Mouse (Mus musculus) left cerebral cortex, adult 8-10 months (tissue): ENCODE results near the gene Zfp574. TPM values are rescaled to one million over a fixed set of nuclear protein-coding genes. Genes with fewer than 3 reads are reported as not detected.
"Not testable (repeated sequence)": the region's sequence is repeated elsewhere in the genome, so short reads cannot be mapped to it uniquely, and the experiment has no call there.

Experiments
- DNase-seq, 2 experiments: peaks; one replicate each; pipeline ENCODE4 v3.0.0; 2022; ENCODE audit warnings: low spot score in 2 of 2
- total RNA-seq, 4 experiments: library from RNA; stranded (reverse); gene quantifications; 2 replicates each; pipeline ENCODE4 v1.2.4; 2022

The Zfp574 gene
- 10 to 100 TPM; 36.8 to 40.0 (median 37.1) TPM for total RNA-seq

DNA sequence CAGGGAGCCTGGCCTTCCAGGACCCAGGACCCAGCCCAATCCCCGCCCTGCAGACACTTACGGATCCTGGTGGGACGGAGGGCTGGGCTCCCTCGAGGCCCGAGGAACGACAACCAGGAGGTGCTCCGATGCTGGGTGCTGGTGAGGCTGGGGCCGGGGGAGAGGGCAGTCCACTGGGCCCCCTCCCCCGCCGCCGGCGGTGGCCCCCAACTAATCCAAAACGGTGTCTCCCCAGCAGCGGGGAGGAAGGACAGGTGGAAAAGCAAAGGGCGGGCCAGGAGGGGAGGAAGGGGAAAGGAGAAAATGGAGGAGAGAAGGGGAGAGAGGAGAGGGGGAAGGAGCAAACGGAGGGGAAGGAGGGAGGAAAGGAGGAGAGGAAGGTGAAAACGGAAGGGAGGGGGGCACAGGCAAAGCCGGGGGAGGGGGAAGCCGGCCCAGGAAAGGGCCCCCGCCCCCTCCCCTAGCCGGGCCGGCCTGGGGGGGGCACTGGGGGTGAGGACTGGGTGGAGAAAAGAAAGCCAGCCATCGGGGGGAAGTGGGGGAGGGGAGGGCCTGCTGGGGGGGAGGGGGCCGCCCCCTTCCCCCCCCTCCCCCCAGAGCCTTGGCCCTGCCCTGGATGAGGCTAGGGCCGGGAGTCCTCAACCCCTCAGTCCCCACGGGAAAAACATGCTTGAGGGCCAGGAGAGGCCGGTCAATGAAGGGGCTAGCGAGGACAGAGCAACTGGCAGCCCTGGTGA lies at the start of gene Zfp574, which contains the start of gene Grik5:
Gene Zfp574, plus strand, starts transcription at position 589 of the 737 bp plus-strand sequence.
Gene Grik5, minus strand, starts transcription at position 368 of the 737 bp plus-strand sequence.
- DNase-seq = no peak

DNA sequence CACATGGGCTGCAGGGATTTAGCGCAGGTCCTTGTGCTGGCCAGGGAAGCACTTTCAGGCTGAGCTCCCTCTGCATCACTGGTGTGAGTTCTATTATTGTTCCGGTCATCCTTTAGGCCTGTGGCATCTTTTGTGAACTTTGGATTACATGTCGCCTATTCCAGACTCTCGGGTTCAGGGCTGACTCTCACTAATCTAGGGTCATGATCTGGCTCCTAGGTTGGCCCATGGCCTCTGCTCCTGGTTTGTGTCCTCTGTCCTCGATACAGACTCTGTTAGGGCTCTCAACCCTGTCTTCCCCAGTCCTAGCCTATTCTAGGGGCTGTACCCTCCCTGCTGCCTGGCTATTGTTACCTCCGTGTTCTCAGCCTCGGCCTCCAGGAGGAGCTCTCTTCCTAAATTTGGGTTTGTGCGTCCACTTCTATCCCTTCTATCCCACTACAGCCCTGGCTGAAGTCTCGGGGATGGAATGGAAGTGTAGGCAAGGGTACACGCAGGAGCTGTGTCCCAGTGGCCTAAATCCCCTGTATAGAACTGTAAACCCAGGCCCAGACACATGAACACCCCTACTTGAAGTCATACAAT lies 46.4 kb upstream of the Zfp574 start:
- no peak for DNase-seq

DNA sequence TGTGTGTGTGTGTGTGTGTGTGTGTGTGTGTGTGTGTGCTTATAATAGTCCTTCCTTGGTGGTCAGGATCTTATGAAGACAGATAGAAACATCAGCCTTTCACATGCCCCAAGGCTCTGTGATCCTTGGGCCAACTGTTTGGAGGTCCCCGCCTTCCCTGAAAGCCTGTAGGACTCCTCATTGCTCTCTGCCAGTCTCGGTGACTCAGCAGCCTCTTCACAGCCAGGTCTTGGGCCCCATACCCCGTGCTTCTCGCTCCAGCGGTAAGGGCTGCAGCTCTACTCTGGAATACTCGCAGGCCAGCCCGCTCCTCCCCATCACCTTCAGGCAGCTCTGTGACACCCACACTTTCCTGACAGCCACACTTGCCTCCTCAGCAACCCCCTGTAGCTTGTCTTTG lies 45.9 kb upstream of the Zfp574 start:
- no peak for DNase-seq

DNA sequence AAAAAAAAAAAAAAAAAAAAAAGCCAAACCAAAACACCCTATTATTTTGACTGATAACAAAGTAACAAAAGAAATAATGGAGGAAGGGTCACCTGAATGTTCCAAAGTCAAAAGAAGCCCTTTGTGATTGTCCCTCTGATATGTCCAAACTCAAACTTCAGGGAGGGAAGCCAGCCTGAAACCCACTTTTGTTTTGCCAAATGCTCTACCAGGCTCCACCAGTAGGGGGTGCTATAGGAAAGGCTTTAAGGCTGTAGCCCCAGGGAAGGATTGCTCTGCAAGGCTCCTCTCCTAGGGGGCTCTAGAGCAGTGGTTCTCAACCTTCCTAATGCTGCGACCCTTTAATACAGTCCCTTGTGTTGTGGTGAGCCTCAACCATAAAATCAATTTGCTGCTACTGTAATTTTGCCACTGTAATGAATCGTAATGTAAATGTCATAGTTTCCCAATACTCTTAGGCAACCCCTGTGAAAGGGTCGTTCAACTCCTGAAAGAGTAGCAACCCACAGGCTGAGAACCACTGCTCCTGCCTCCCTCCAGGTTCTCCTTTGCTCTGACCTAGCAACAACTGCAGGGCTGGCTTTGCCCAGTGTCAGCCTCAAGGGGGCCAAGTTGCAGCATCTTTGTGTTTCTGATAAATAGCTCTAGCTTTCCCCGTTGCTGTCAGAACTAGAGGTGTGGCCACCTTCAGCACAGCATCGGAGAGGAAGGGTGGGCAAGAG lies 42.2 kb upstream of the Zfp574 start:
- peak in 1 of 2 experiments; percentile 57 for DNase-seq

DNA sequence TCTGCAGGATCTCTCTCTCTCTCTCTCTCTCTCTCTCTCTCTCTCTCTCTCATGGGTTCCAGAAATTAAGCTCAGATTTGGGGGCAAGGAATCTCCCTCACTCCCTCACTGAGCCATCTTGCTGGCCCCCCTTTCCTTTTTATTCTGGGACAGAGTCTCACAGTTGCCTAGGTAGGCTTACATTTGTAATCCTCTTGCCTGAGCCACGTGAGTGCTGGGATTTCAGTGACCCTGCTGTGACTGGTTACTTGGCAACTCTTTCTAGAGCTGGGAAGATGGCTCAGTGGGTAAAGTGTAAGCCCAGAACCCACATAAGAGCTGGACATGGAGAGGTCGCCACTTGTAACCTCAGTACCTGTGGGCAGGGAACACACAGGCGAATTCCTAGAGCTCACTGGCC lies 40.8 kb upstream of the Zfp574 start:
- no peak for DNase-seq

DNA sequence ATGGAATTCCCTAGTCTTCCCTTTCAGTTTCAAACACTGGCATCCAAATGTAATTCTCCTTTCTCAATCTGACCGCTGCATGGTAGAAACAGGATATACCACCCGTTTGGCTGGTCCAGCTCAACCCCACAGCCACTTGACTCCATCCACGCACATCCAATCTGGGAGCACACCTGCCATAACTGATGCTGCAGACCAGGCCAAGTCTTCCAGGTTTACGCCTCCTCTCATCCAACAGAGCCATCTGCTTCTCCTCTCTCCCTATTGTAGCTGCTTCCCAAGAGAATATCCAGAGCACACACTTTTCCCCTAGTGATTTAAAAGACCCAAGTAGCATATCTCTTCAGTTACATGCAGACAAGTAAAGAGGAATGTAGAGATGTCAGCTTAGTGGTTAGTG lies 37.6 kb upstream of the Zfp574 start:
- DNase-seq = peak in 1 of 2 experiments; percentile 70

DNA sequence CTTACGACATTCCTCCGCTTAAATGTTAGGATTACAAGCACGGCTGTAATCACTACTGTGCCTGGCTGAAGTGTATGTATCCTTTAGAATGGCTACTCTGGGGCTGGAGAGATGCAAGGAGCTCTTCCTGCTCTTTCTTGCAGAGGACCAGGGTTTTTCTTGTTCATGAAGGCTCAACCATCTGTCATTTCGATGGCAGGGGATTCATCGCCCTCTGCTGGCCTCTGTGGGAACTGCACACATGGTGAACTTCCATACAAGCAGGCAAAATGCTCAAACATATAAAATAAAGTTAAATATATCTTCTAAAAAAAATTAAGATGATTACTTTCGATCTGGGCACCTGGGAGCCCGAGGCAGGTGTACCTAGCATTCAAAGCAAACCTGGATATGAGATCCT lies 36.5 kb upstream of the Zfp574 start:
- peak in 1 of 2 experiments; percentile 83 for DNase-seq

DNA sequence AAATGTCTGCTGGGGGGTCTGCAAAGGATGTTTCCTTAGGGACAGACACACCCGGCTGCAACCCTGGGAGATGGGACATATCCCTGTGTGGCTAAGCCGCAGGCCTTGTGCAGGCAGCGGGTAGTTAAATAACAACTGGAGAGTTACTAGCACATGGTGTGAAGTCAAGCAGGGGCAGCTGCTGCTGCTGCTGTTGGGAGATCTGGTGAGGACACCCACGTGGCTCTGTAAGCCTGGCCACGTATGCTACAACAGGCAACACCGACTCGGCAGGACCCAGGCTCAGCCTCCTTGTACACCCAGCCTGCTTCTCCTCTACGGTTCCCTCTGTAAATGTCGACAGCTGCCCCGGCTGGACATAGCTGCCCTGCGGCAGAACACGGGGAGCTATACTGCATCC lies 30.4 kb upstream of the Zfp574 start:
- peak in 1 of 2 experiments; percentile 63 for DNase-seq

DNA sequence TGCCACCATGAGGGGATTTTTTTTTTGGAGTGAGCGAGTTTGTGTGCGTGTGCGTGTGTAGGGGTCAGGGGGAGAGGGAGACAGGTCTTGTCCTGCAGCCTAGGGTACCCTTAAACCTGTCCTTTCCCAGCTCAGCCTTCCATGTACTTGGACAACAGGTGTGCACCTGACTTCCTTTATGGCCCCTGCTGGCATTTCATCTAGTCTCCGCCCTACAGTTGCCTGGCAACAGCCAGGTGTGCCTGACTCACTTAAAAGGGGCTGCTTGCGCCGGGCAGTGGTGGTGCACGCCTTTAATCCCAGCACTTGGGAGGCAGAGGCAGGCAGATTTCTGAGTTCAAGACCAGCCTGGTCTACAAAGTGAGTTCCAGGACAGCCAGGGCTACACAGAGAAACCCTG lies 27.8 kb upstream of the Zfp574 start:
- not testable (repeated sequence) for DNase-seq

DNA sequence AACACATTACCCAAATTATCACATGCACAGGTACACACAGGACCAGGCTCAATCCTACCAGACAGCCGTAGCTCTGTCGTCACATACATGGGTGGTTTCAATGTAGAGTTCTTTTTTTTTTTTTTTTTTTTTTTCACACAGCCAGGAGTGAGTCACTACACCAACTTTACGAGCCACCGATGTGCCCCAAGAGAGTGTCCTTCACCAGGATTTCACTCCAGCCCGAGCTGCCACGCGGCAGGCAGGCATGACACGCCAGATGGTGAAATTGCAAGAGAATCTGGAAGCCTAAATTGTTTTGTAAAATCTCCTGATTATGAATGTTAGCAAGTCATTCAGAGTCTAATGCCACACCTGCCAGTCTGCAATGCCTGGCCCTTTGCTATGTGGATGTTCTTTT lies 25.0 kb upstream of the Zfp574 start:
- DNase-seq = peak in 1 of 2 experiments; percentile 71

DNA sequence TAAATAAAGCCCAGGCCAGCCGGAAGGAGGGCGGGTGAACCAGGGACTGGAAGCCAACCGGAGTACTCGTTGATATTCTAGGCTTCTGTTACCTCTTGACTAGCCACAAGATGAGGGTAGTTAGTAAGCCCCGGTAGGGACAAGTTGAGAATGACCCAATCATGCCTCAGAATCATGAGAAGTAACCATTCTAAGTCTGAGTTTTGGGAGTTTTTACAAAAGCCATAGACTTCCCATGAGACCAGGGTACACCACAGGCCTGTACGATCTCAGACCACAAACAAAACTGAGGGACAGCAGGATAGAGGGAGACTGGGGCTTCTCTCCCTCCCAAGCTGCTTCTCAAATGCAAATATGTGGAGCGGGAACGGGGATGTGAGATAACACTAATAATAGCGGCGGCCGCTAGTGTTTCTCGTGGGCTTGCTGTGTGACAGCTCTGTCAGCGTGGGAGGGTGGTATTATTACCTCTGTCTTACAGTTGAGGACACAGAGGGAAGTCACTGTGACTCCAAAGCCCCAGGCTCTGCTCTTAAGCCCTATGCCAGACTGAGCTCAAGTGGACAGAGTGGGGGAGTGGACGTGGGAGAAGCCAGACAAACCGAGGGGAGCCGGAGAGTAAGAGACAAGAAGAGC lies 23.0 kb upstream of the Zfp574 start:
- no peak for DNase-seq

DNA sequence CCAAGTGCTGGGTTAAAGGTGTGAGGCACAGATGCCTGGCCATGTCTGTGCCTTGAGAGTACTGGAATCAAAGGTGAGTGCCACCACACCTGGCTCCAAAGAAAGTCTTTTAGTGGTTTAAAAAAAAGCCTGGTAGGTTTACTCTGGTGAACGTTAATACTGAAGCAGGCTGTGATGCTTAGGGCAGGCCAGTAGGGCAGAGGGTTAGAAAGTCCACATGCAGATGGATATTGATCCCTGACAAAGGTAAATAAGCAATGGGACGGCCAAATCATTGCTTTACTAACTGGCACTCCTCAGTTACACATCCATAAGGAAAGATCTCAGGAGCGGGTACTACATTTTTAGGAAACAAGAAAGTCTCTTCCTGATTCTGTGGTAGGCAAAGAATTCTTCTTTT lies 19.8 kb upstream of the Zfp574 start:
- no peak for DNase-seq

DNA sequence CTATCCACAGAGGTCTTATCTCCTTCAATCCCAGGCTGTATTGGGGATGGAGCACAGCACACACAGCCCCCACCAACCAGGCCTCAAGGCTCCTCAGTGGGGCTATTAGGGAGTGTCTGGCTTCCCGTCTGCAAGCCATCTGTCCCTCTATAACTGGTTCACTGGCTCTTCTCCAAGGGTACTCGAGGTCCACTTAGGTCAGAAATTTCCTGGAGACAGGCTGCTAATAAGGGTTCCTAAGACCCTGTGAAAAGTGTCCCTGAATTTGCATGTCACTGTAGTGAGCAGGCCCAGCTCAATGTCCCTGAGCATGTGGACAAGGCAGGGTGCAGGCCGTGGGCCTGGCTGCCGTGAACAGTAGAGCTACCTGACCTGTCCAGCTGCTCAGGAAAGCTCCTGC lies 15.4 kb upstream of the Zfp574 start:
- DNase-seq = no peak

DNA sequence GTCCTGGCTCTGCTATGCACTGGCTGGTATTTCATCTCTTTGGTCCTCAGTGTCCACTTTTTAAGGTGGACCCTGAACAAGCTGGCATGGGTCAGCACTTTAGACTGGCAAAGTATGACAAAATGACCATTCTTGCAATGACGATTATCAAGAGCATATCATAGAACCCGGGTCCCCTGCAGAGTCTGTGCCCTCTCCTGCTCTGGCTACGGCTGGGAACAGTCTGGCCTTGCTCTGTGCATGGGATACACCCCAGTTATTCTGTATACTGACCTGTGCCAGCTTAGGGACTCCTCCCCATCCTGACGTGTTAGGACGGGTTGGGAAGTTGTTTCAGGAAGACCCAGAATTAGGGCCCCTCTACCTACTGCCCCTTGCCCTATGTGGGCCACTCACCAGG lies 14.5 kb upstream of the Zfp574 start:
- no peak for DNase-seq

DNA sequence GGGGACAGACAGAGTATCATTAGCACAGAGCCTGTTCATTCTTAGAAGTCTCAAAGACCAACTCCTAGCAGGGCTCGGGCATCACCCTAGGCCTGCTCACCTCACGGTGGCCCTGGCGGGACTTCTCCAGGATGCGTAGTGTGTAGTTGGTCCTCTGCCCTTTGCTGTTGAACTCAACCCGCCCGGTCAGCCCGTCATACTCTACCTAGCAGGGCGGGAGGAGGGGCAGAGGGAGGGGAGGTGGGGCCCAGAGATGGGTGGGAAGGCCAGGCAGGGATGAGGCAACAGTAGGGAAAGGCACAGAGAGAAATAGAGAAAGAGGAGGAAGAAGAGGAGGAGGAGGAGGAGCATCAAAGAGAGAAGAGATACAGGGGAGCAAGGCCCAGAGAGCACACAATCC lies 14.0 kb upstream of the Zfp574 start:
- DNase-seq = no peak

DNA sequence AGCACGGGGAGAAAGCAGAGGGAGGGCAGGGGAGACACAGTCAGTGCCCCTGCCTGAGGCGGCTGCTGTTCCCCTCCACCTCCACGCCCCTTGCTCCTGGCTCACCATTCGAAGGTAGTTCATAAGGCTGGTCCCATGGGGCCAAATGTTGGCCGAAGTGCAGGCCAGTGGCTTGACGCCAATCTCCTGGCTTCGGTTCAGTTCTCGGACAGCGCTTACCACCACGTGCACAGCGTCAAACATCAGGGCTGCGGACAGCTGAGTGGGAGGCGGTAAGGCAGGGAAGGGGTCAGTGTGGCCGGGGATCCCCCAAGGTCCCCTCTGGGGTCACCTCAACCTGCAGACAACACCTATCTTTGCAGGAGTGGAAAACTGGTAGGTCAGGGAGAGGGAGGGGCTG lies 13.5 kb upstream of the Zfp574 start:
- DNase-seq = no peak

DNA sequence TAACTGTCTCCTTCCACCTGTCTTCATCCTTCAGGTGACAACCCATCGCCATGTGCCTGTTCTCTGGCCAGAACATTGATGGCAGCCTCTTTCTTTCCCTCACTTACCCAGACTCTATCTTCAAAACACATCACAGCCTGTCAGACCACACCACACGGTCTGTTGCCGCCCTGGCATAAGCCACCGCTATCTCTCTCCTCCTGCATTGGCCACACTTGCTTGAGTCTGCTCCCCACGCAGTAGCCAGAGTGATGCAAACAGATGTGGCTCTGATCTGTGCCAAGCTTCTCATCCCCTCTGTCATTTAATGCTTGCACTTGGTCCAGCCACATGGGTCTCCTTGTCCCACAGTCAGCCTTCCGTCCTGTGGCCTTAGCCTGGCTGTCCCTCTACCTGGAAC lies 9.0 kb upstream of the Zfp574 start:
- DNase-seq = no peak

DNA sequence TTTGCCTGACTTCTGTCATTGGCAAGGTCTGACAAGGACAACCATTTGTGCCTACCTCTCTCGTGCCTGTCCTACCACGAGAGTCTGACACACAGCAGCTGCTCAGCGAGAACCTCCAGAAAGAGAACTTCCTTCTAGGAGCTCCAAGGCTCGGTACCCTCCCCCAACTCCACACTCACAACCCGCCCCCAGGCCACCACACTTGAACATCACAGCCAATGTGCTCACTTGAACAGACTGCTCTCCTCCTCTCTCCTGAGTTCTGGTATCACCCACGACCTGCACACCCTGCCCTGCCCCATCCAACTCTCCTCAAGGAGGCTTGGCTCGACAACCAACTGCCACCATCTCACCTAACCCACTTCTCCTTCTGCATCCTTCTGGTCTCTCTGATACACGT lies 8.5 kb upstream of the Zfp574 start:
- peak in 1 of 2 experiments; percentile 89 for DNase-seq

DNA sequence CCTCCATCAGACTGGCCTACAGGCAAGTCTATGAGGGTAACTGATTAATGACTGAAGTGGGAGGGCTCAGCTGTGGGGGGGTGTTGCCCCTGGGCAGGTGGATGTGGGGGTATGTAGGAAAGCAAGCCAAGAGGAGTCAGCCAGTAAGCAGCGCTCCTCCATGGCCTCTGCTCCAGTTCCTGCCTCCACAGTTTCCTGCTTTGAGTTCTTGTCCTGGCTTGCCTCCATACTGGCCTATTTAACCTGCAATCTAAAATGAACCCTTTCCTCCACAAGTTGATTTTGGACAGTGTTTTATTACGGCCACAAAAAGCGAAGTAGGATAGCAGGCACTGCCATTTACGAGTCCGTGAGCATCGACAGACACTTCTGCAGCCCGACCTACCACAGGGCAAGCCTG lies 5.0 kb upstream of the Zfp574 start:
- no peak for DNase-seq

DNA sequence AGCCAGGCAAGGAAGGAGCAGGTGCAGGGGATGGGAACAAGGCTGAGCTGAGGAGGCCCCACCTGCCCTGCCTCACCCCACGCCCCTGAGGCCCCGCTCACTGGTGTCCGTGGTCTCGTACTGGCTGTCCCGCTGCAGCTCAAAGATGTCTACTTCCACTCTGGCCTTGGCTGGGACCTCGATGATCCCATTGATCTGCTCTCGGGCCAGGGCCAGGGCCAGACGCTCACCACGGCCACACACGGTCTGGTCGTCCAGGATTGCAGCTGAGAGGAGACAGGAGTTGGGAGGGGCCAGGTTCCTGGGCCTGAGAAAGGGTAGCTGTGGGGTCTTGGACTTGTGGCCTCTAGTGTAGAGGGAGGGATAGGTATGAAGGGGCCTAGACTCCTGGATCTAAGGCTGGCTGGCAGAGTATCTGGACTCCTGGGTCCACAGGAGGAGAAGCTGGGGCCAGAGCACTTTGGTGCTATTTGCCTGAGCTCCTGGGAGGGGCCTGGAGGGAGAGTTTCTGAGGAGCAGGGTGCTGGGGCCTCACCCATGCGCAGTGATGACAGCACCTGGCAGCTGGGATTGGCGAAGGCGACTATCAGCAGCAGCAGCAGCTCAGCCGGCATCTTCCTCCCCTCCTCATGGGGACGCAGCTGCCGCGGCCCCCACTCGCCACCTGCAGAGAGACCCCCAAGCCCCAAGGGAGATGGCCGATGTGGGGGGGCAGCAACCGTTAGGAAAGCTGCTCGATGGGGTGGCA lies 4.3 kb upstream of the Zfp574 start:
- no peak for DNase-seq

DNA sequence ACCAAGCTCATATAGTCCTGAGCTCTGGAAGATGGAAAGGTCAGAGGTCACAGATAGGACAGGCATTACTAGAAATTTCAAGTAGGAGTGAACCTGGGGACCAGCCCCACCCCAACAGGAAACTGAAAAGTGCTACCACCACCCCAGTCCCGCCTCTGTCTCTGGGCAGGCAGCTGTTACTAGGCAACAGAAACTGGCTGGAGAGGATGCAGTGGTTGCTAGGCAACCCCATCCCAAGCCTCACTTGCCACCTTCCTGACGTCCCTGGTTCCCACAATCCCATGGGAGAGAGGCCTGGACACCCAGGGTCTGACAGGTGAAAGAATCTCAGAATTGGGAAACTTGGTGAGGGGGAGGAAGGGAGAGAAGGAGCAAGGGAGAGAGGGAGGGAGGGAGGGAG lies 3.6 kb upstream of the Zfp574 start:
- peak; percentile 42 to 88 for DNase-seq
